Mouse (Mus musculus): ENCODE results near the gene Dthd1. TPM values are rescaled to one million over a fixed set of nuclear protein-coding genes. Genes with fewer than 3 reads are reported as not detected.

Dthd1 gene
- polyA plus RNA-seq, 1 experiment, result not detected

DNA sequence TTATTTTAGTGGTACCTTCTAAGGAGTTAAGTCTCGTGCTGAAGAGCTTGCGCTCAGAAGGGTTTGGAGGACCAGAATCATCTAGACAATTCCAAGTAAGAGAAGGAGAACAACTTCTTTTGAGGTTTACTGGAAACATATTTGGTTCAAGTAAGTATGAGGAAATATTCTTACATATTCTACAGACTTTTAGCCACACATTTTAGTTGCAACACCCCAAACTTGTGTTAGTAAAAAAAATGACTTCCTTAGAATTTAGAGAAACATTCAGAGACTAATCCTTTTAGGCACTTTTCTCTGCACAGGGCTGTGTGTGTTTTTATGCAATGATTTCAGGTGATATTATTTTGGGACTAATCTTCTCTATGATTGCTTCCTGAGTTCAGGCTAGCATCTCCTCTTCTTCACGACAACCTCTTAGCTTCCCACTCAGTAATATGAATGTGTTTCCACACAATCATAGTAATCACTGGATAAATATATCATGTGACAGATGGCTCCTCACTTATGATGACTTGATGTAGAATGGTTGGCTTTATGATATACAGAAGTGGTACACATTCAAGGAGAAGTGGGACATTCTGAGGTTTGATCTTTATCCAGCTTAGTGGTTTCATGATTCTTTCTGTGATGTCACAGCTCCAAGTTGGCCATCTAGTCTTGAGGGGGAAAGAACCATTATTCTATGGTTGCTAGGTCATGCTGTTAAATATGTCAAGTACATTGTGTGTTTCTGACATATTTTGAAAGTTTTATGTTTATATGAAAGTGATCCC is 29.5 kb downstream of the Dthd1 start:
- H3K27me3 ChIP-seq (ENCODE audit: control insufficient read depth, insufficient read depth, low read length), result no peaks in the 10 kb centered on the region
- H3K4me1 ChIP-seq (ENCODE audit: control insufficient read depth, insufficient read depth, low read length), result no peaks in the 10 kb centered on the region
- TF ChIP-seq CTCF (IDR thresholded peaks at IDR 0.05; ENCODE audit: borderline replicate concordance, insufficient read depth, low read depth, low read length), result no peak
- no peak for TF ChIP-seq POLR2A (IDR thresholded peaks at IDR 0.05; ENCODE audit: borderline replicate concordance, insufficient read depth, low read length)
- 94% methylated on average over 3 of the region's 3 CpGs for WGBS
- no peak for DNase-seq
- no peak overlapping the region for H3K27ac ChIP-seq (ENCODE audit: insufficient read depth, low read length)
- no peak overlapping the region for H3K4me3 ChIP-seq (replicated peaks; ENCODE audit: insufficient read depth, low read depth, low read length)

DNA sequence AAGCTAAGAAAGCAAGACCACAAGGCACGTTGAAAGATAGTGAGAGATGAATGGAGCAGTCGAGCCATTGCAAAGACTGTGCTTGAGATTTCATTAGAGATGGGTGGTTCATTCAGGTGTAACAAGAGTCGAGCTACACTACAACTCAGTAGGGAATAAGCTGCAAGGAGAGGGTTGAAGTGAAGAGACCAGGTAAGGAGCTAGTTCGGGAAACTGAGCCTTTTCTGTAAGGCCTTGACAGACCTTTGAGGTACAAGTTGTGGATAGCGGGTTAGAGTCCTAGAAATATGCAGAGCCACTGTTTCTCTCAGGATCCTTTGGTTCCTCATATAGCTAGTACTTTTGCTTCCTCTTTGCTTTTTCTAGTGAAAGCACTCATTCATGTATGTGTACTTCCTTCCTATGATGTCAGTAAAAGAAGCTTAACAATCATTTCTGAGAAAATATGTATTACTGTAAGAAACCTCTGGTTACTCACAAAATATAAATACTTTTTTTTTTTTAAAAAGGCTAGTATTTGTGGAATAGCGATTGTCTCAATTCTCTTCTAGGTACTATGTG is 33.0 kb downstream of the Dthd1 start:
- no peaks in the 10 kb centered on the region for H3K27me3 ChIP-seq (ENCODE audit: control insufficient read depth, insufficient read depth, low read length)
- no peak overlapping the region for H3K4me3 ChIP-seq (replicated peaks; ENCODE audit: insufficient read depth, low read depth, low read length)
- TF ChIP-seq CTCF (IDR thresholded peaks at IDR 0.05; ENCODE audit: borderline replicate concordance, insufficient read depth, low read depth, low read length) (no peak), POLR2A (IDR thresholded peaks at IDR 0.05; ENCODE audit: borderline replicate concordance, insufficient read depth, low read length) (no peak)
- DNase-seq, result no peak
- no peak overlapping the region for H3K27ac ChIP-seq (ENCODE audit: insufficient read depth, low read length)
- H3K4me1 ChIP-seq (ENCODE audit: control insufficient read depth, insufficient read depth, low read length), result no peaks in the 10 kb centered on the region
- WGBS, result 82% methylated on average over 6 of the region's 6 CpGs

DNA sequence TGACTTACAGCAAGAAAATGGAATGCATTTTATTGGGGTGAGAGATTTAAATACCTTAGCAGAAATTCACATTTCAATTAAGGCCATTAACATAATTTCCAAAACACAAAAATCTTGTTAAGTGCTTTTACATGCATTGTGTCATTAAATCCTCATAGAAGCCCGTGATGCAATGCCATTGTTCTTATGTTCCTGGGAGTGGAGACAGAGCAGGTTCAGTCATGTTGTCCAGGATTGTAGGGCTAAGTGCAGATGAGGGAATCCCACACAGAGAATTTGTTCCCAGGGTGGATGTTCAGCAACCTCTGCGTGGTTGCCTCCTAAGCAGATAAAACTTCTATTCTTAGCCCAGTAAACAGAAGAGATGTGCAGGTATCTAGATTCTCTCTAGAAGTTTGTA is 37.7 kb downstream of the Dthd1 start:
- H3K4me3 ChIP-seq (replicated peaks; ENCODE audit: insufficient read depth, low read depth, low read length), result no peak overlapping the region
- no peak overlapping the region for H3K27ac ChIP-seq (ENCODE audit: insufficient read depth, low read length)
- no peak for DNase-seq
- H3K27me3 ChIP-seq (ENCODE audit: control insufficient read depth, insufficient read depth, low read length), result no peaks in the 10 kb centered on the region
- H3K4me1 ChIP-seq (ENCODE audit: control insufficient read depth, insufficient read depth, low read length), result no peaks in the 10 kb centered on the region
- no peak for TF ChIP-seq POLR2A (IDR thresholded peaks at IDR 0.05; ENCODE audit: borderline replicate concordance, insufficient read depth, low read length)
- TF ChIP-seq CTCF (IDR thresholded peaks at IDR 0.05; ENCODE audit: borderline replicate concordance, insufficient read depth, low read depth, low read length), result no peak
- WGBS, result 74% methylated on average over 2 of the region's 2 CpGs

DNA sequence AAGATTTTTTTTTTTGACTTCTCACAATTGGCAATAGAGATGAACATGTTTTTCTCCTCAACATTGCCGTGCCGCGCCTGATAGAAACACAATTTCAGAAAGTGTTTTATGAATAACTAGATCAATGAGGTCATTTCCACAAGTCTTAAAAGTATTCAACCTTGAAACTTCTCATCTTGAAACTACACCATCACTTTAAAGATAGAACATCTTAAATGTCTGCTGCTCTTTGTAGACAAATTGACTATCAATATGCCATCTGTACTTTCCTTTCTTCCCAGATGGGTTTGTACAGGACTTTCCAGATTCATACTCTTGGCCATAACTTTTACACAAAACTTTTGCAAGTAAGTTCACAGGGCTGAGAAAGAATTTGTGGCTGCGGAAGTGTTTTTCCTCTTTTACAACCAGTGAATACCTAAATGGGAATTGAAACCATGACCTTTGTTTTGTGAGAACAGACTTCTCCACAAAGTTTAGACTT is 40.8 kb downstream of the Dthd1 start:
- H3K27ac ChIP-seq (ENCODE audit: insufficient read depth, low read length), result no peak overlapping the region
- WGBS, result 95% methylated on average over 4 of the region's 4 CpGs
- DNase-seq, result no peak
- no peak for TF ChIP-seq POLR2A (IDR thresholded peaks at IDR 0.05; ENCODE audit: borderline replicate concordance, insufficient read depth, low read length)
- TF ChIP-seq CTCF (IDR thresholded peaks at IDR 0.05; ENCODE audit: borderline replicate concordance, insufficient read depth, low read depth, low read length), result no peak
- no peaks in the 10 kb centered on the region for H3K27me3 ChIP-seq (ENCODE audit: control insufficient read depth, insufficient read depth, low read length)
- no peaks in the 10 kb centered on the region for H3K4me1 ChIP-seq (ENCODE audit: control insufficient read depth, insufficient read depth, low read length)
- no peak overlapping the region for H3K4me3 ChIP-seq (replicated peaks; ENCODE audit: insufficient read depth, low read depth, low read length)

- DNase-seq, result no peak
- no peak overlapping the region for H3K27ac ChIP-seq (ENCODE audit: insufficient read depth, low read length)
- TF ChIP-seq CTCF (IDR thresholded peaks at IDR 0.05; ENCODE audit: borderline replicate concordance, insufficient read depth, low read depth, low read length), result no peak
- no peak for TF ChIP-seq POLR2A (IDR thresholded peaks at IDR 0.05; ENCODE audit: borderline replicate concordance, insufficient read depth, low read length)
- H3K4me3 ChIP-seq (replicated peaks; ENCODE audit: insufficient read depth, low read depth, low read length), result no peak overlapping the region
- no peaks in the 10 kb centered on the region for H3K27me3 ChIP-seq (ENCODE audit: control insufficient read depth, insufficient read depth, low read length)
- WGBS, result 74% methylated on average over 1 of the region's 1 CpGs
- H3K4me1 ChIP-seq (ENCODE audit: control insufficient read depth, insufficient read depth, low read length), result no peaks in the 10 kb centered on the region
These were observed 43.9 kb downstream of the Dthd1 start for GRCm38 (mm10) chr5:62857502-62857901.

DNA sequence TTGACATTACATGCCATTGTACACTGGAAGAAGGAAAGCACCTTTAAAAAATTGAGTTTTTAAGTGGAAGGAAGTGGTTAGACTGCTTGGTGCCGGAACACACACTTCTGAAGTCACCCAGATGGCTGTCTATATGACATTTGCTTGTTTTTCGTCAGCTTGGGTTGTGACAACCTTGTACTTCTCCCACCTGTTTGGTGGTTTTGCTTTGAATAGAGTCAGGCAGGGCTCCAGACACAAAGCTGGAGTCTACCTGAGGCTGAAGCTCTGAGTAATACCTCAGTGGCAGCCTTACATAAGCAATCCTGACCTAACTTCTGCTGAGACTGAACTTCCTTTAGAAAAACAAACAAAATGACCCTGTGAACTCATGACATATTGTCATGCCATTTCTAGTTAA is 44.7 kb downstream of the Dthd1 start:
- Histone ChIP-seq H3K27me3 (ENCODE audit: control insufficient read depth, insufficient read depth, low read length) (no peaks in the 10 kb centered on the region), H3K4me3 (replicated peaks; ENCODE audit: insufficient read depth, low read depth, low read length) (no peak overlapping the region), H3K4me1 (ENCODE audit: control insufficient read depth, insufficient read depth, low read length) (no peaks in the 10 kb centered on the region), H3K27ac (ENCODE audit: insufficient read depth, low read length) (no peak overlapping the region)
- 83% methylated on average over 2 of the region's 2 CpGs for WGBS
- DNase-seq, result no peak
- TF ChIP-seq CTCF (IDR thresholded peaks at IDR 0.05; ENCODE audit: borderline replicate concordance, insufficient read depth, low read depth, low read length) (no peak), POLR2A (IDR thresholded peaks at IDR 0.05; ENCODE audit: borderline replicate concordance, insufficient read depth, low read length) (no peak)

- DNase-seq, result no peak
- H3K4me3 ChIP-seq (replicated peaks; ENCODE audit: insufficient read depth, low read depth, low read length), result no peak overlapping the region
- H3K4me1 ChIP-seq (ENCODE audit: control insufficient read depth, insufficient read depth, low read length), result no peaks in the 10 kb centered on the region
- H3K27me3 ChIP-seq (ENCODE audit: control insufficient read depth, insufficient read depth, low read length), result no peaks in the 10 kb centered on the region
- H3K27ac ChIP-seq (ENCODE audit: insufficient read depth, low read length), result no peak overlapping the region
- WGBS, result 76% methylated on average over 3 of the region's 3 CpGs
- TF ChIP-seq POLR2A (IDR thresholded peaks at IDR 0.05; ENCODE audit: borderline replicate concordance, insufficient read depth, low read length), result no peak
- no peak for TF ChIP-seq CTCF (IDR thresholded peaks at IDR 0.05; ENCODE audit: borderline replicate concordance, insufficient read depth, low read depth, low read length)
These were observed 50.7 kb downstream of the Dthd1 start for GRCm38 (mm10) chr5:62864348-62864747.

- H3K27ac ChIP-seq (ENCODE audit: insufficient read depth, low read length), result no peak overlapping the region
- TF ChIP-seq POLR2A (IDR thresholded peaks at IDR 0.05; ENCODE audit: borderline replicate concordance, insufficient read depth, low read length) (no peak), CTCF (IDR thresholded peaks at IDR 0.05; ENCODE audit: borderline replicate concordance, insufficient read depth, low read depth, low read length) (no peak)
- no peak overlapping the region for H3K4me3 ChIP-seq (replicated peaks; ENCODE audit: insufficient read depth, low read depth, low read length)
- DNase-seq, result no peak
- no peaks in the 10 kb centered on the region for H3K27me3 ChIP-seq (ENCODE audit: control insufficient read depth, insufficient read depth, low read length)
- H3K4me1 ChIP-seq (ENCODE audit: control insufficient read depth, insufficient read depth, low read length), result no peaks in the 10 kb centered on the region
These were observed 53.4 kb downstream of the Dthd1 start for GRCm38 (mm10) chr5:62867003-62867402.
